Mouse (Mus musculus): ENCODE measurements around the gene Anapc11.

Gene Anapc11

GRCm38 (mm10) chr11:120628601-120629340 is 30.6 kb downstream of the Anapc11 start:
- DNase-seq: no peak

- peak; percentile 70 to 75 for DNase-seq
These were observed 31.1 kb downstream of the Anapc11 start for GRCm38 (mm10) chr11:120629341-120629730.

- no peak for DNase-seq
These were observed 31.7 kb downstream of the Anapc11 start for GRCm38 (mm10) chr11:120629911-120630310.

- DNase-seq: no peak
These were observed 32.2 kb downstream of the Anapc11 start for GRCm38 (mm10) chr11:120630401-120630871.

- no peak for DNase-seq
These were observed 32.9 kb downstream of the Anapc11 start for GRCm38 (mm10) chr11:120630881-120631725.

GRCm38 (mm10) chr11:120631726-120632448 is 33.7 kb downstream of the Anapc11 start:
- no peak for DNase-seq

GRCm38 (mm10) chr11:120632559-120633519 is 34.6 kb downstream of the Anapc11 start:
- peak; percentile 50 to 63 for DNase-seq

- DNase-seq: peak; percentile 79 to 82
These were observed 35.5 kb downstream of the Anapc11 start, which contains the start of gene Mafg for GRCm38 (mm10) chr11:120633520-120634343. Gene Mafg, minus strand, starts transcription at chr11:120633600.

GRCm38 (mm10) chr11:120634810-120635209 is 36.6 kb downstream of the Anapc11 start:
- DNase-seq: no peak

- no peak for DNase-seq
These were observed 43.0 kb downstream of the Anapc11 start for GRCm38 (mm10) chr11:120641255-120641654.

GRCm38 (mm10) chr11:120641869-120642268 is 43.6 kb downstream of the Anapc11 start:
- DNase-seq: no peak

- peak; percentile 31 to 33 for DNase-seq
These were observed 44.8 kb downstream of the Anapc11 start for GRCm38 (mm10) chr11:120642939-120643600.

GRCm38 (mm10) chr11:120643601-120643987 is 45.4 kb downstream of the Anapc11 start, which contains the start of gene Pycr1:
Gene Pycr1, minus strand, starts transcription at chr11:120643769.
- DNase-seq: peak; percentile 91 to 92

GRCm38 (mm10) chr11:120647047-120647830 is 49.0 kb downstream of the Anapc11 start:
- DNase-seq: no peak

- DNase-seq: peak in 1 of 2 experiments; percentile 49
These were observed 49.8 kb downstream of the Anapc11 start, which contains the start of gene Myadml2 for GRCm38 (mm10) chr11:120648001-120648476. Gene Myadml2, minus strand, starts transcription at chr11:120648158.

GRCm38 (mm10) chr11:120651872-120652271 is 53.7 kb downstream of the Anapc11 start:
- DNase-seq: no peak

- no peak for DNase-seq
These were observed 56.5 kb downstream of the Anapc11 start for GRCm38 (mm10) chr11:120654741-120655140.

- DNase-seq: no peak
These were observed 59.1 kb downstream of the Anapc11 start for GRCm38 (mm10) chr11:120657301-120657700.

All from thymus, adult 18-20 months (tissue).